Mouse (Mus musculus): ENCODE data around the gene Limch1. TPM values are rescaled to one million over a fixed set of nuclear protein-coding genes. Genes with fewer than 3 reads are reported as not detected.

The Limch1 gene
- polyA plus RNA-seq, 1 experiment: 5.0 TPM

- Histone ChIP-seq H3K27me3 (ENCODE audit: control insufficient read depth, insufficient read depth, low read length) (no peaks in the 10 kb centered on the region), H3K4me3 (ENCODE audit: control insufficient read depth, insufficient read depth, low read length) (no peak overlapping the region), H3K4me1 (replicated peaks; ENCODE audit: control insufficient read depth, insufficient read depth, low read length) (no peaks in the 10 kb centered on the region), H3K27ac (ENCODE audit: control insufficient read depth, insufficient read depth, low read length) (no peak overlapping the region), H3K36me3 (ENCODE audit: control insufficient read depth, insufficient read depth, low read length) (no peaks in the 10 kb centered on the region)
- DNase-seq: no peak
- TF ChIP-seq CTCF (IDR thresholded peaks at IDR 0.05; ENCODE audit: borderline replicate concordance, control insufficient read depth, extremely low read depth, insufficient read depth, low read length, poor library complexity) (no peak), POLR2A (IDR thresholded peaks at IDR 0.05; ENCODE audit: control insufficient read depth, extremely low read depth, insufficient read depth, low read length, poor library complexity) (no peak)
- WGBS: 10% methylated on average over 8 of the region's 8 CpGs
These were observed 41.0 kb downstream of the Limch1 start for GRCm38 (mm10) chr5:66786621-66787061.

- no peak overlapping the region for H3K27ac ChIP-seq (ENCODE audit: control insufficient read depth, insufficient read depth, low read length)
- WGBS: 91% methylated on average over 3 of the region's 3 CpGs
- H3K27me3 ChIP-seq (ENCODE audit: control insufficient read depth, insufficient read depth, low read length): no peaks in the 10 kb centered on the region
- no peak for DNase-seq
- no peaks in the 10 kb centered on the region for H3K36me3 ChIP-seq (ENCODE audit: control insufficient read depth, insufficient read depth, low read length)
- TF ChIP-seq CTCF (IDR thresholded peaks at IDR 0.05; ENCODE audit: borderline replicate concordance, control insufficient read depth, extremely low read depth, insufficient read depth, low read length, poor library complexity) (no peak), POLR2A (IDR thresholded peaks at IDR 0.05; ENCODE audit: control insufficient read depth, extremely low read depth, insufficient read depth, low read length, poor library complexity) (no peak)
- no peaks in the 10 kb centered on the region for H3K4me1 ChIP-seq (replicated peaks; ENCODE audit: control insufficient read depth, insufficient read depth, low read length)
- no peak overlapping the region for H3K4me3 ChIP-seq (ENCODE audit: control insufficient read depth, insufficient read depth, low read length)
These were observed 43.4 kb downstream of the Limch1 start for GRCm38 (mm10) chr5:66789041-66789440.

- TF ChIP-seq POLR2A (IDR thresholded peaks at IDR 0.05; ENCODE audit: control insufficient read depth, extremely low read depth, insufficient read depth, low read length, poor library complexity) (no peak), CTCF (IDR thresholded peaks at IDR 0.05; ENCODE audit: borderline replicate concordance, control insufficient read depth, extremely low read depth, insufficient read depth, low read length, poor library complexity) (no peak)
- Histone ChIP-seq H3K36me3 (ENCODE audit: control insufficient read depth, insufficient read depth, low read length) (no peaks in the 10 kb centered on the region), H3K4me3 (ENCODE audit: control insufficient read depth, insufficient read depth, low read length) (no peak overlapping the region), H3K4me1 (replicated peaks; ENCODE audit: control insufficient read depth, insufficient read depth, low read length) (no peaks in the 10 kb centered on the region), H3K27ac (ENCODE audit: control insufficient read depth, insufficient read depth, low read length) (no peak overlapping the region), H3K27me3 (ENCODE audit: control insufficient read depth, insufficient read depth, low read length) (no peaks in the 10 kb centered on the region)
- no peak for DNase-seq
- WGBS: 91% methylated on average over 6 of the region's 6 CpGs
These were observed 45.5 kb downstream of the Limch1 start for GRCm38 (mm10) chr5:66791161-66791560.

DNA sequence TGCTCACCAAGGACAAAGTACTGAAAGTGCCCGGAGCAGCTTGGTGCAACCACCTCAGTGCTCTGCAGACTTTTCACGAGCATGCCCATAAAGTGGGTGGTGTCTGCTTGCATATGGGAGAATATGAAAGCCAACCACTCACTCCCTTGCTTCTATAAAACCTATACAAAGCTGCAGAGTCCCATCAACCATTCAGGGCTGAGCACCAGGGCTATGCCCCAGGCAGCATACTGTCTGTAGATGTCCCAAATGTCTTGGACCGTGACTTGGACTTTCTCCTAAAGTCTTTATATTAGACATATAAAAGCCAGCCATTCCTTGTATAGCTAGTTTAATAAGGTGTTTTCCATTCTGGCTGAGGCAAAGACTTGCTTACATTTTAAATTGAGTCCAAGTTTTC lies 47.6 kb downstream of the Limch1 start:
- H3K36me3 ChIP-seq (ENCODE audit: control insufficient read depth, insufficient read depth, low read length): no peaks in the 10 kb centered on the region
- DNase-seq: no peak
- no peak overlapping the region for H3K4me3 ChIP-seq (ENCODE audit: control insufficient read depth, insufficient read depth, low read length)
- no peaks in the 10 kb centered on the region for H3K27me3 ChIP-seq (ENCODE audit: control insufficient read depth, insufficient read depth, low read length)
- WGBS: 95% methylated on average over 3 of the region's 3 CpGs
- no peak overlapping the region for H3K27ac ChIP-seq (ENCODE audit: control insufficient read depth, insufficient read depth, low read length)
- TF ChIP-seq POLR2A (IDR thresholded peaks at IDR 0.05; ENCODE audit: control insufficient read depth, extremely low read depth, insufficient read depth, low read length, poor library complexity) (no peak), CTCF (IDR thresholded peaks at IDR 0.05; ENCODE audit: borderline replicate concordance, control insufficient read depth, extremely low read depth, insufficient read depth, low read length, poor library complexity) (no peak)
- H3K4me1 ChIP-seq (replicated peaks; ENCODE audit: control insufficient read depth, insufficient read depth, low read length): no peaks in the 10 kb centered on the region

GRCm38 (mm10) chr5:66797326-66797725 lies 51.7 kb downstream of the Limch1 start:
- TF ChIP-seq CTCF (IDR thresholded peaks at IDR 0.05; ENCODE audit: borderline replicate concordance, control insufficient read depth, extremely low read depth, insufficient read depth, low read length, poor library complexity) (no peak), POLR2A (IDR thresholded peaks at IDR 0.05; ENCODE audit: control insufficient read depth, extremely low read depth, insufficient read depth, low read length, poor library complexity) (no peak)
- WGBS: 78% methylated on average over 6 of the region's 6 CpGs
- Histone ChIP-seq H3K36me3 (ENCODE audit: control insufficient read depth, insufficient read depth, low read length) (no peaks in the 10 kb centered on the region), H3K27me3 (ENCODE audit: control insufficient read depth, insufficient read depth, low read length) (no peaks in the 10 kb centered on the region), H3K27ac (ENCODE audit: control insufficient read depth, insufficient read depth, low read length) (no peak overlapping the region), H3K4me3 (ENCODE audit: control insufficient read depth, insufficient read depth, low read length) (no peak overlapping the region), H3K4me1 (replicated peaks; ENCODE audit: control insufficient read depth, insufficient read depth, low read length) (peaks cover 6% of the 10 kb centered on the region)
- DNase-seq: no peak

- Histone ChIP-seq H3K4me1 (replicated peaks; ENCODE audit: control insufficient read depth, insufficient read depth, low read length) (peaks cover 10% of the 10 kb centered on the region), H3K27ac (ENCODE audit: control insufficient read depth, insufficient read depth, low read length) (no peak overlapping the region), H3K27me3 (ENCODE audit: control insufficient read depth, insufficient read depth, low read length) (no peaks in the 10 kb centered on the region), H3K36me3 (ENCODE audit: control insufficient read depth, insufficient read depth, low read length) (no peaks in the 10 kb centered on the region), H3K4me3 (ENCODE audit: control insufficient read depth, insufficient read depth, low read length) (no peak overlapping the region)
- 91% methylated on average over 3 of the region's 3 CpGs for WGBS
- no peak for TF ChIP-seq CTCF (IDR thresholded peaks at IDR 0.05; ENCODE audit: borderline replicate concordance, control insufficient read depth, extremely low read depth, insufficient read depth, low read length, poor library complexity)
- no peak for DNase-seq
These were observed 52.5 kb downstream of the Limch1 start for GRCm38 (mm10) chr5:66798135-66798534.

GRCm38 (mm10) chr5:66798591-66799003 lies 53.0 kb downstream of the Limch1 start:
- peak; percentile 8 for DNase-seq
- H3K36me3 ChIP-seq (ENCODE audit: control insufficient read depth, insufficient read depth, low read length): no peaks in the 10 kb centered on the region
- no peak overlapping the region for H3K27ac ChIP-seq (ENCODE audit: control insufficient read depth, insufficient read depth, low read length)
- 43% methylated on average over 8 of the region's 8 CpGs for WGBS
- no peak for TF ChIP-seq POLR2A (IDR thresholded peaks at IDR 0.05; ENCODE audit: control insufficient read depth, extremely low read depth, insufficient read depth, low read length, poor library complexity)
- no peak for TF ChIP-seq CTCF (IDR thresholded peaks at IDR 0.05; ENCODE audit: borderline replicate concordance, control insufficient read depth, extremely low read depth, insufficient read depth, low read length, poor library complexity)
- H3K4me3 ChIP-seq (ENCODE audit: control insufficient read depth, insufficient read depth, low read length): no peak overlapping the region
- H3K4me1 ChIP-seq (replicated peaks; ENCODE audit: control insufficient read depth, insufficient read depth, low read length): peaks cover 10% of the 10 kb centered on the region
- no peaks in the 10 kb centered on the region for H3K27me3 ChIP-seq (ENCODE audit: control insufficient read depth, insufficient read depth, low read length)

All from thymus, adult 2 months (tissue).